Mouse (Mus musculus): ENCODE measurements around the gene Necab2. TPM values are rescaled to one million over a fixed set of nuclear protein-coding genes. Genes with fewer than 3 reads are reported as not detected.

Gene Necab2
- polyA plus RNA-seq, 1 experiment from 2014 or later = 3.5 TPM

- Histone ChIP-seq H3K4me2 (replicated peaks) (no peak overlapping the region), H3K4me3 (no peak overlapping the region), H3K4me1 (peaks cover 14% of the 10 kb centered on the region; the same call in 1 of the 2 replicates), H3K27me3 (no peaks in the 10 kb centered on the region), H3K9me3 (no peaks in the 10 kb centered on the region), H3K36me3 (peaks cover 27% of the 10 kb centered on the region), H3K27ac (no peak overlapping the region), H3K9ac (no peak overlapping the region)
- WGBS = 15% methylated on average over 10 of the region's 10 CpGs
- ATAC-seq (ENCODE audit: low FRiP score, low read depth) = no peak
Measured at GRCm38 (mm10) chr8:119503191-119503767, 56.8 kb downstream of the Necab2 start.

GRCm38 (mm10) chr8:119505488-119505887 is 59.0 kb downstream of the Necab2 start:
- 48% methylated on average over 9 of the region's 9 CpGs for WGBS
- H3K4me2 ChIP-seq (replicated peaks) = no peak overlapping the region
- no peak overlapping the region for H3K27ac ChIP-seq
- H3K27me3 ChIP-seq = no peaks in the 10 kb centered on the region
- no peak overlapping the region for H3K9ac ChIP-seq
- no peak overlapping the region for H3K4me3 ChIP-seq
- no peak for ATAC-seq (ENCODE audit: low FRiP score, low read depth)
- H3K4me1 ChIP-seq = peaks cover 8% of the 10 kb centered on the region; the same call in 1 of the 2 replicates
- H3K36me3 ChIP-seq = peaks cover 49% of the 10 kb centered on the region
- no peaks in the 10 kb centered on the region for H3K9me3 ChIP-seq

GRCm38 (mm10) chr8:119506106-119506505 is 59.6 kb downstream of the Necab2 start:
- Histone ChIP-seq H3K27ac (no peak overlapping the region), H3K36me3 (peaks cover 55% of the 10 kb centered on the region)

GRCm38 (mm10) chr8:119510471-119510870 is 64.0 kb downstream of the Necab2 start:
- Histone ChIP-seq H3K9ac (no peak overlapping the region), H3K4me1 (no peaks in the 10 kb centered on the region), H3K4me2 (replicated peaks) (no peak overlapping the region), H3K27me3 (no peaks in the 10 kb centered on the region), H3K36me3 (peaks cover 99% of the 10 kb centered on the region), H3K4me3 (no peak overlapping the region), H3K27ac (no peak overlapping the region), H3K9me3 (no peaks in the 10 kb centered on the region)
- no peak for ATAC-seq (ENCODE audit: low FRiP score, low read depth)
- WGBS = 87% methylated on average over 9 of the region's 9 CpGs

More at GRCm38 (mm10) chr8:119506106-119506505, 59.6 kb downstream of the Necab2 start:
- no peaks in the 10 kb centered on the region for H3K9me3 ChIP-seq
- H3K4me3 ChIP-seq = no peak overlapping the region
- no peak overlapping the region for H3K4me2 ChIP-seq (replicated peaks)
- ATAC-seq (ENCODE audit: low FRiP score, low read depth) = no peak
- H3K4me1 ChIP-seq = peaks cover 8% of the 10 kb centered on the region; the same call in 1 of the 2 replicates
- 86% methylated on average over 8 of the region's 8 CpGs for WGBS
- no peak overlapping the region for H3K9ac ChIP-seq
- no peaks in the 10 kb centered on the region for H3K27me3 ChIP-seq

GRCm38 (mm10) chr8:119511722-119512121 is 65.2 kb downstream of the Necab2 start:
- Histone ChIP-seq H3K36me3 (peaks cover 99% of the 10 kb centered on the region), H3K9ac (no peak overlapping the region), H3K4me1 (no peaks in the 10 kb centered on the region), H3K4me2 (replicated peaks) (no peak overlapping the region), H3K27ac (no peak overlapping the region), H3K9me3 (no peaks in the 10 kb centered on the region), H3K4me3 (no peak overlapping the region), H3K27me3 (no peaks in the 10 kb centered on the region)
- WGBS = 95% methylated on average over 7 of the region's 7 CpGs
- no peak for ATAC-seq (ENCODE audit: low FRiP score, low read depth)

GRCm38 (mm10) chr8:119513405-119513804 is 66.9 kb downstream of the Necab2 start:
- no peaks in the 10 kb centered on the region for H3K27me3 ChIP-seq
- 91% methylated on average over 4 of the region's 4 CpGs for WGBS
- no peak overlapping the region for H3K4me2 ChIP-seq (replicated peaks)

GRCm38 (mm10) chr8:119514940-119515339 is 68.4 kb downstream of the Necab2 start:
- WGBS = 83% methylated on average over 3 of the region's 3 CpGs
- Histone ChIP-seq H3K9ac (no peak overlapping the region), H3K9me3 (no peaks in the 10 kb centered on the region), H3K27ac (no peak overlapping the region), H3K4me3 (no peak overlapping the region), H3K4me2 (replicated peaks) (no peak overlapping the region), H3K36me3 (peaks cover 100% of the 10 kb centered on the region), H3K4me1 (no peaks in the 10 kb centered on the region), H3K27me3 (no peaks in the 10 kb centered on the region)
- no peak for ATAC-seq (ENCODE audit: low FRiP score, low read depth)

More at GRCm38 (mm10) chr8:119513405-119513804, 66.9 kb downstream of the Necab2 start:
- H3K9me3 ChIP-seq = no peaks in the 10 kb centered on the region
- H3K4me1 ChIP-seq = no peaks in the 10 kb centered on the region
- H3K9ac ChIP-seq = no peak overlapping the region
- no peak overlapping the region for H3K4me3 ChIP-seq
- peaks cover 100% of the 10 kb centered on the region for H3K36me3 ChIP-seq
- no peak for ATAC-seq (ENCODE audit: low FRiP score, low read depth)
- H3K27ac ChIP-seq = no peak overlapping the region

- peaks cover 100% of the 10 kb centered on the region for H3K36me3 ChIP-seq
- 67% methylated on average over 3 of the region's 3 CpGs for WGBS
Measured at GRCm38 (mm10) chr8:119515767-119516166, 69.2 kb downstream of the Necab2 start.

GRCm38 (mm10) chr8:119516674-119517073 is 70.2 kb downstream of the Necab2 start:
- Histone ChIP-seq H3K9me3 (no peaks in the 10 kb centered on the region), H3K27me3 (no peaks in the 10 kb centered on the region), H3K36me3 (peaks cover 100% of the 10 kb centered on the region), H3K27ac (no peak overlapping the region), H3K9ac (no peak overlapping the region), H3K4me2 (replicated peaks) (no peak overlapping the region), H3K4me3 (no peak overlapping the region), H3K4me1 (no peaks in the 10 kb centered on the region)
- 53% methylated on average over 5 of the region's 5 CpGs for WGBS
- ATAC-seq (ENCODE audit: low FRiP score, low read depth) = no peak

More at GRCm38 (mm10) chr8:119515767-119516166, 69.2 kb downstream of the Necab2 start:
- Histone ChIP-seq H3K4me3 (no peak overlapping the region), H3K9ac (no peak overlapping the region), H3K4me1 (no peaks in the 10 kb centered on the region), H3K9me3 (no peaks in the 10 kb centered on the region), H3K27me3 (no peaks in the 10 kb centered on the region), H3K4me2 (replicated peaks) (no peak overlapping the region), H3K27ac (no peak overlapping the region)
- no peak for ATAC-seq (ENCODE audit: low FRiP score, low read depth)

GRCm38 (mm10) chr8:119520102-119520501 is 73.6 kb downstream of the Necab2 start:
- peaks cover 99% of the 10 kb centered on the region for H3K36me3 ChIP-seq
- H3K27me3 ChIP-seq = no peaks in the 10 kb centered on the region
- ATAC-seq (ENCODE audit: low FRiP score, low read depth) = no peak
- no peak overlapping the region for H3K27ac ChIP-seq
- H3K9me3 ChIP-seq = no peaks in the 10 kb centered on the region
- no peaks in the 10 kb centered on the region for H3K4me1 ChIP-seq
- no peak overlapping the region for H3K4me2 ChIP-seq (replicated peaks)
- no peak overlapping the region for H3K4me3 ChIP-seq
- no peak overlapping the region for H3K9ac ChIP-seq
- 66% methylated on average over 7 of the region's 7 CpGs for WGBS

Other genes with a start within 250 kb of the Necab2 start
- 344 and 356 TPM in 2 replicates for gene Hsbp1, start 102.2 kb upstream of the Necab2 start, polyA plus RNA-seq (2015; fragmentation: Nextera tagmentation; extraction: Ambion mirVana)
- 9.6 and 11.4 TPM in 2 replicates for gene Mlycd, start 51.8 kb upstream of the Necab2 start, polyA plus RNA-seq (2015; fragmentation: Nextera tagmentation; extraction: Ambion mirVana)
- 0.73 and 0.76 TPM in 2 replicates for gene Osgin1, start 12.6 kb upstream of the Necab2 start, polyA plus RNA-seq (2015; fragmentation: Nextera tagmentation; extraction: Ambion mirVana)
- 0.29 TPM in 1 of 2 replicates, not detected in the other for gene Slc38a8, start 55.0 kb downstream of the Necab2 start, polyA plus RNA-seq (2015; fragmentation: Nextera tagmentation; extraction: Ambion mirVana)
- gene Mbtps1, start 112.0 kb downstream of the Necab2 start, polyA plus RNA-seq (2015; fragmentation: Nextera tagmentation; extraction: Ambion mirVana) = 139 and 142 TPM in 2 replicates
- 31.0 and 32.3 TPM in 2 replicates for gene Hsdl1, start 128.5 kb downstream of the Necab2 start, polyA plus RNA-seq (2015; fragmentation: Nextera tagmentation; extraction: Ambion mirVana)
- gene Dnaaf1, start 128.5 kb downstream of the Necab2 start, polyA plus RNA-seq (2015; fragmentation: Nextera tagmentation; extraction: Ambion mirVana) = 0.11 TPM in 1 of 2 replicates, not detected in the other
- 12.4 and 13.8 TPM in 2 replicates for gene Taf1c, start 158.5 kb downstream of the Necab2 start, polyA plus RNA-seq (2015; fragmentation: Nextera tagmentation; extraction: Ambion mirVana)
- gene Adad2, start 166.0 kb downstream of the Necab2 start, polyA plus RNA-seq (2015; fragmentation: Nextera tagmentation; extraction: Ambion mirVana) = 0.19 and 0.38 TPM in 2 replicates
- 0.06 TPM in 1 of 2 replicates, not detected in the other for gene Kcng4, start 189.0 kb downstream of the Necab2 start, polyA plus RNA-seq (2015; fragmentation: Nextera tagmentation; extraction: Ambion mirVana)
- 0.20 and 0.24 TPM in 2 replicates for gene Wfdc1, start 219.6 kb downstream of the Necab2 start, polyA plus RNA-seq (2015; fragmentation: Nextera tagmentation; extraction: Ambion mirVana)